Mouse (Mus musculus) gastrocnemius, adult 18-20 months (tissue): Measurements from ENCODE around the gene Hmgn2. TPM values are rescaled to one million over a fixed set of nuclear protein-coding genes. Genes with fewer than 3 reads are reported as not detected.

ENCODE experiments used
- DNase-seq: peaks from one replicate; pipeline ENCODE4 v3.0.0; 2021; ENCODE audit warnings: low spot score
- total RNA-seq, 2 experiments: library from RNA; stranded (reverse); gene quantifications; 2 replicates each; pipeline ENCODE4 v1.2.3; 2021

Hmgn2 gene
- total RNA-seq, 2 experiments from 2014 or later, result 36.3 to 50.4 TPM

- DNase-seq, result no peak
Observed at GRCm38 (mm10) chr4:133928576-133929277, 39.7 kb downstream of the Hmgn2 start.

- no peak for DNase-seq
Observed at GRCm38 (mm10) chr4:133925204-133925603, 43.2 kb downstream of the Hmgn2 start.

GRCm38 (mm10) chr4:133923743-133924142 lies 44.7 kb downstream of the Hmgn2 start:
- DNase-seq, result no peak

GRCm38 (mm10) chr4:133918093-133918825 lies 50.2 kb downstream of the Hmgn2 start:
- DNase-seq, result peak; percentile 60

Other genes with a start within 250 kb of the Hmgn2 start
- 10 to 100 TPM; 22.4 to 26.6 TPM for gene Arid1a, start 211.9 kb downstream of the Hmgn2 start, total RNA-seq
- gene Rps6ka1, start 80.9 kb downstream of the Hmgn2 start, total RNA-seq, result 1 to 10 TPM; 4.8 to 5.0 TPM
- gene Dhdds, start 32.3 kb upstream of the Hmgn2 start, total RNA-seq, result 1 to 10 TPM; 8.6 to 9.7 TPM
- gene Lin28a, start 50.2 kb upstream of the Hmgn2 start, total RNA-seq, result under 1 TPM; 0.30 to 0.43 TPM
- gene Zfp683, start 85.2 kb upstream of the Hmgn2 start, total RNA-seq, result not detected
- under 1 TPM in 1 of 2 experiments, not detected in 1; 0.07 TPM for gene Crybg2, start 92.2 kb upstream of the Hmgn2 start, total RNA-seq
- gene Cd52, start 126.4 kb upstream of the Hmgn2 start, total RNA-seq, result under 1 TPM; 0.84 to 1.00 TPM
- gene Ubxn11, start 133.9 kb upstream of the Hmgn2 start, total RNA-seq, result 1 to 10 TPM; 1.3 to 1.6 TPM
- 10 to 100 TPM; 14.1 to 19.8 TPM for gene Sh3bgrl3, start 160.1 kb upstream of the Hmgn2 start, total RNA-seq
- 10 to 100 TPM; 58.4 to 80.2 TPM for gene Cep85, start 218.5 kb upstream of the Hmgn2 start, total RNA-seq
- not detected for gene Gm7534, start 234.4 kb upstream of the Hmgn2 start, total RNA-seq